Mouse (Mus musculus): ENCODE data around the gene Adipor2. TPM values are rescaled to one million over a fixed set of nuclear protein-coding genes. Genes with fewer than 3 reads are reported as not detected.

Adipor2 gene
- polyA plus RNA-seq, 1 experiment from 2014 or later: 29.8 TPM

- Histone ChIP-seq H3K27me3 (ENCODE audit: control insufficient read depth, insufficient read depth, low read length) (peaks cover 9% of the 10 kb centered on the region), H3K36me3 (ENCODE audit: control insufficient read depth, insufficient read depth) (no peaks in the 10 kb centered on the region), H3K9ac (ENCODE audit: low read length) (no peak overlapping the region), H3K4me1 (ENCODE audit: control insufficient read depth, insufficient read depth, low read length) (no peaks in the 10 kb centered on the region), H3K4me3 (ENCODE audit: low read length) (no peak overlapping the region), H3K9me3 (replicated peaks; ENCODE audit: control insufficient read depth, low read length) (no peaks in the 10 kb centered on the region), H3K27ac (ENCODE audit: low read length) (no peak overlapping the region), H3K4me2 (ENCODE audit: low read depth, low read length) (no peak overlapping the region)
- WGBS: 71% methylated on average over 7 of the region's 7 CpGs
- no peak for ATAC-seq (replicated peaks; ENCODE audit: extremely low read depth, insufficient read depth, low FRiP score)
Measured at GRCm38 (mm10) chr6:119321752-119322151, 95.8 kb downstream of the Adipor2 start.

GRCm38 (mm10) chr6:119320481-119320880 is 97.0 kb downstream of the Adipor2 start:
- Histone ChIP-seq H3K36me3 (ENCODE audit: control insufficient read depth, insufficient read depth) (no peaks in the 10 kb centered on the region), H3K9ac (ENCODE audit: low read length) (no peak overlapping the region), H3K9me3 (replicated peaks; ENCODE audit: control insufficient read depth, low read length) (no peaks in the 10 kb centered on the region), H3K4me3 (ENCODE audit: low read length) (no peak overlapping the region), H3K27me3 (ENCODE audit: control insufficient read depth, insufficient read depth, low read length) (peaks cover 5% of the 10 kb centered on the region), H3K4me1 (ENCODE audit: control insufficient read depth, insufficient read depth, low read length) (no peaks in the 10 kb centered on the region), H3K4me2 (ENCODE audit: low read depth, low read length) (no peak overlapping the region), H3K27ac (ENCODE audit: low read length) (no peak overlapping the region)
- 22% methylated on average over 16 of the region's 16 CpGs for WGBS
- ATAC-seq (replicated peaks; ENCODE audit: extremely low read depth, insufficient read depth, low FRiP score): no peak

- Histone ChIP-seq H3K27ac (ENCODE audit: low read length) (no peak overlapping the region), H3K4me1 (ENCODE audit: control insufficient read depth, insufficient read depth, low read length) (no peaks in the 10 kb centered on the region), H3K9ac (ENCODE audit: low read length) (no peak overlapping the region), H3K27me3 (ENCODE audit: control insufficient read depth, insufficient read depth, low read length) (peaks cover 4% of the 10 kb centered on the region), H3K4me2 (ENCODE audit: low read depth, low read length) (no peak overlapping the region), H3K4me3 (ENCODE audit: low read length) (no peak overlapping the region), H3K36me3 (ENCODE audit: control insufficient read depth, insufficient read depth) (no peaks in the 10 kb centered on the region), H3K9me3 (replicated peaks; ENCODE audit: control insufficient read depth, low read length) (no peaks in the 10 kb centered on the region)
- 81% methylated on average over 2 of the region's 2 CpGs for WGBS
- no peak for ATAC-seq (replicated peaks; ENCODE audit: extremely low read depth, insufficient read depth, low FRiP score)
Measured at GRCm38 (mm10) chr6:119319358-119319757, 98.1 kb downstream of the Adipor2 start.

- peaks cover 4% of the 10 kb centered on the region for H3K27me3 ChIP-seq (ENCODE audit: control insufficient read depth, insufficient read depth, low read length)
- no peak overlapping the region for H3K4me2 ChIP-seq (ENCODE audit: low read depth, low read length)
- H3K4me3 ChIP-seq (ENCODE audit: low read length): no peak overlapping the region
- H3K36me3 ChIP-seq (ENCODE audit: control insufficient read depth, insufficient read depth): no peaks in the 10 kb centered on the region
- H3K4me1 ChIP-seq (ENCODE audit: control insufficient read depth, insufficient read depth, low read length): no peaks in the 10 kb centered on the region
- no peak overlapping the region for H3K27ac ChIP-seq (ENCODE audit: low read length)
- no peak overlapping the region for H3K9ac ChIP-seq (ENCODE audit: low read length)
- H3K9me3 ChIP-seq (replicated peaks; ENCODE audit: control insufficient read depth, low read length): no peaks in the 10 kb centered on the region
- WGBS: 82% methylated on average over 9 of the region's 9 CpGs
- ATAC-seq (replicated peaks; ENCODE audit: extremely low read depth, insufficient read depth, low FRiP score): no peak
Measured at GRCm38 (mm10) chr6:119318732-119319131, 98.8 kb downstream of the Adipor2 start.

- no peak for ATAC-seq (replicated peaks; ENCODE audit: extremely low read depth, insufficient read depth, low FRiP score)
- H3K4me2 ChIP-seq (ENCODE audit: low read depth, low read length): no peak overlapping the region
- H3K4me3 ChIP-seq (ENCODE audit: low read length): no peak overlapping the region
- H3K9me3 ChIP-seq (replicated peaks; ENCODE audit: control insufficient read depth, low read length): no peaks in the 10 kb centered on the region
- no peak overlapping the region for H3K27ac ChIP-seq (ENCODE audit: low read length)
- 32% methylated on average over 7 of the region's 7 CpGs for WGBS
- H3K27me3 ChIP-seq (ENCODE audit: control insufficient read depth, insufficient read depth, low read length): no peaks in the 10 kb centered on the region; the same call in 1 of the 2 replicates
- H3K9ac ChIP-seq (ENCODE audit: low read length): no peak overlapping the region
- no peaks in the 10 kb centered on the region for H3K4me1 ChIP-seq (ENCODE audit: control insufficient read depth, insufficient read depth, low read length)
- no peaks in the 10 kb centered on the region for H3K36me3 ChIP-seq (ENCODE audit: control insufficient read depth, insufficient read depth)
Measured at GRCm38 (mm10) chr6:119314751-119315476, 102.6 kb downstream of the Adipor2 start.

GRCm38 (mm10) chr6:119313588-119314375 is 103.7 kb downstream of the Adipor2 start:
- no peak for ATAC-seq (replicated peaks; ENCODE audit: extremely low read depth, insufficient read depth, low FRiP score)
- Histone ChIP-seq H3K9ac (ENCODE audit: low read length) (no peak overlapping the region), H3K4me1 (ENCODE audit: control insufficient read depth, insufficient read depth, low read length) (no peaks in the 10 kb centered on the region), H3K4me2 (ENCODE audit: low read depth, low read length) (no peak overlapping the region), H3K36me3 (ENCODE audit: control insufficient read depth, insufficient read depth) (no peaks in the 10 kb centered on the region), H3K4me3 (ENCODE audit: low read length) (no peak overlapping the region), H3K27ac (ENCODE audit: low read length) (no peak overlapping the region), H3K27me3 (ENCODE audit: control insufficient read depth, insufficient read depth, low read length) (no peaks in the 10 kb centered on the region; the same call in 1 of the 2 replicates), H3K9me3 (replicated peaks; ENCODE audit: control insufficient read depth, low read length) (no peaks in the 10 kb centered on the region)
- WGBS: 56% methylated on average over 14 of the region's 14 CpGs

- H3K27ac ChIP-seq (ENCODE audit: low read length): no peak overlapping the region
- H3K9ac ChIP-seq (ENCODE audit: low read length): no peak overlapping the region
- no peaks in the 10 kb centered on the region for H3K4me1 ChIP-seq (ENCODE audit: control insufficient read depth, insufficient read depth, low read length)
- no peak for ATAC-seq (replicated peaks; ENCODE audit: extremely low read depth, insufficient read depth, low FRiP score)
- no peaks in the 10 kb centered on the region for H3K9me3 ChIP-seq (replicated peaks; ENCODE audit: control insufficient read depth, low read length)
- H3K27me3 ChIP-seq (ENCODE audit: control insufficient read depth, insufficient read depth, low read length): no peaks in the 10 kb centered on the region; the same call in 1 of the 2 replicates
- WGBS: 43% methylated on average over 3 of the region's 3 CpGs
- H3K36me3 ChIP-seq (ENCODE audit: control insufficient read depth, insufficient read depth): no peaks in the 10 kb centered on the region
- H3K4me3 ChIP-seq (ENCODE audit: low read length): no peak overlapping the region
- no peak overlapping the region for H3K4me2 ChIP-seq (ENCODE audit: low read depth, low read length)
Measured at GRCm38 (mm10) chr6:119313096-119313495, 104.4 kb downstream of the Adipor2 start.

GRCm38 (mm10) chr6:119312381-119312780 is 105.1 kb downstream of the Adipor2 start:
- no peak overlapping the region for H3K27ac ChIP-seq (ENCODE audit: low read length)
- no peak for ATAC-seq (replicated peaks; ENCODE audit: extremely low read depth, insufficient read depth, low FRiP score)
- H3K4me1 ChIP-seq (ENCODE audit: control insufficient read depth, insufficient read depth, low read length): no peaks in the 10 kb centered on the region
- 71% methylated on average over 6 of the region's 6 CpGs for WGBS
- no peaks in the 10 kb centered on the region for H3K9me3 ChIP-seq (replicated peaks; ENCODE audit: control insufficient read depth, low read length)
- no peak overlapping the region for H3K4me3 ChIP-seq (ENCODE audit: low read length)
- H3K9ac ChIP-seq (ENCODE audit: low read length): no peak overlapping the region
- no peaks in the 10 kb centered on the region for H3K36me3 ChIP-seq (ENCODE audit: control insufficient read depth, insufficient read depth)
- H3K4me2 ChIP-seq (ENCODE audit: low read depth, low read length): no peak overlapping the region
- no peaks in the 10 kb centered on the region; the same call in none of the 2 replicates for H3K27me3 ChIP-seq (ENCODE audit: control insufficient read depth, insufficient read depth, low read length)

- Histone ChIP-seq H3K4me2 (ENCODE audit: low read depth, low read length) (no peak overlapping the region), H3K36me3 (ENCODE audit: control insufficient read depth, insufficient read depth) (no peaks in the 10 kb centered on the region), H3K9ac (ENCODE audit: low read length) (no peak overlapping the region), H3K27ac (ENCODE audit: low read length) (no peak overlapping the region), H3K4me3 (ENCODE audit: low read length) (no peak overlapping the region), H3K4me1 (ENCODE audit: control insufficient read depth, insufficient read depth, low read length) (no peaks in the 10 kb centered on the region), H3K9me3 (replicated peaks; ENCODE audit: control insufficient read depth, low read length) (no peaks in the 10 kb centered on the region), H3K27me3 (ENCODE audit: control insufficient read depth, insufficient read depth, low read length) (peaks cover 2% of the 10 kb centered on the region)
- no peak for ATAC-seq (replicated peaks; ENCODE audit: extremely low read depth, insufficient read depth, low FRiP score)
- 58% methylated on average over 9 of the region's 9 CpGs for WGBS
Measured at GRCm38 (mm10) chr6:119310176-119310575, 107.3 kb downstream of the Adipor2 start.
